Mouse (Mus musculus): ENCODE results near the gene Rfx3. TPM values are rescaled to one million over a fixed set of nuclear protein-coding genes. Genes with fewer than 3 reads are reported as not detected.

The Rfx3 gene
- polyA plus RNA-seq, 1 experiment: not detected

- TF ChIP-seq POLR2A (IDR thresholded peaks at IDR 0.05; ENCODE audit: insufficient read depth, low read depth, low read length) (no peak), CTCF (IDR thresholded peaks at IDR 0.05; ENCODE audit: insufficient read depth, low read depth, low read length) (no peak)
- 97% methylated on average over 2 of the region's 2 CpGs for WGBS
- H3K27ac ChIP-seq (ENCODE audit: insufficient read depth, low read depth, low read length): no peak overlapping the region
- H3K4me1 ChIP-seq (ENCODE audit: control insufficient read depth, insufficient read depth, low read length): no peaks in the 10 kb centered on the region
- no peak overlapping the region for H3K4me3 ChIP-seq (ENCODE audit: insufficient read depth, low read depth, low read length)
Measured at GRCm38 (mm10) chr19:27931136-27931535, 79.8 kb downstream of the Rfx3 start.

GRCm38 (mm10) chr19:27926378-27926777, 84.6 kb downstream of the Rfx3 start:
- 73% methylated on average over 3 of the region's 3 CpGs for WGBS
- no peak overlapping the region for H3K4me3 ChIP-seq (ENCODE audit: insufficient read depth, low read depth, low read length)
- no peak for TF ChIP-seq POLR2A (IDR thresholded peaks at IDR 0.05; ENCODE audit: insufficient read depth, low read depth, low read length)
- no peak for TF ChIP-seq CTCF (IDR thresholded peaks at IDR 0.05; ENCODE audit: insufficient read depth, low read depth, low read length)
- no peak overlapping the region for H3K27ac ChIP-seq (ENCODE audit: insufficient read depth, low read depth, low read length)
- no peaks in the 10 kb centered on the region for H3K4me1 ChIP-seq (ENCODE audit: control insufficient read depth, insufficient read depth, low read length)

- 62% methylated on average over 2 of the region's 2 CpGs for WGBS
- Histone ChIP-seq H3K4me1 (ENCODE audit: control insufficient read depth, insufficient read depth, low read length) (no peaks in the 10 kb centered on the region), H3K4me3 (ENCODE audit: insufficient read depth, low read depth, low read length) (no peak overlapping the region), H3K27ac (ENCODE audit: insufficient read depth, low read depth, low read length) (no peak overlapping the region)
- TF ChIP-seq CTCF (IDR thresholded peaks at IDR 0.05; ENCODE audit: insufficient read depth, low read depth, low read length) (no peak), POLR2A (IDR thresholded peaks at IDR 0.05; ENCODE audit: insufficient read depth, low read depth, low read length) (no peak)
Measured at GRCm38 (mm10) chr19:27919040-27919439, 91.9 kb downstream of the Rfx3 start.

- H3K4me1 ChIP-seq (ENCODE audit: control insufficient read depth, insufficient read depth, low read length): no peaks in the 10 kb centered on the region
- no peak overlapping the region for H3K4me3 ChIP-seq (ENCODE audit: insufficient read depth, low read depth, low read length)
- no peak overlapping the region for H3K27ac ChIP-seq (ENCODE audit: insufficient read depth, low read depth, low read length)
- 24% methylated on average over 2 of the region's 2 CpGs for WGBS
- TF ChIP-seq CTCF (IDR thresholded peaks at IDR 0.05; ENCODE audit: insufficient read depth, low read depth, low read length) (no peak), POLR2A (IDR thresholded peaks at IDR 0.05; ENCODE audit: insufficient read depth, low read depth, low read length) (no peak)
Measured at GRCm38 (mm10) chr19:27916446-27916845, 94.5 kb downstream of the Rfx3 start.

GRCm38 (mm10) chr19:27906976-27907375, 104.0 kb downstream of the Rfx3 start:
- TF ChIP-seq CTCF (IDR thresholded peaks at IDR 0.05; ENCODE audit: insufficient read depth, low read depth, low read length) (no peak), POLR2A (IDR thresholded peaks at IDR 0.05; ENCODE audit: insufficient read depth, low read depth, low read length) (no peak)
- Histone ChIP-seq H3K4me1 (ENCODE audit: control insufficient read depth, insufficient read depth, low read length) (peaks cover 5% of the 10 kb centered on the region), H3K4me3 (ENCODE audit: insufficient read depth, low read depth, low read length) (no peak overlapping the region), H3K27ac (ENCODE audit: insufficient read depth, low read depth, low read length) (no peak overlapping the region)
- 60% methylated on average over 5 of the region's 5 CpGs for WGBS

- TF ChIP-seq CTCF (IDR thresholded peaks at IDR 0.05; ENCODE audit: insufficient read depth, low read depth, low read length) (no peak), POLR2A (IDR thresholded peaks at IDR 0.05; ENCODE audit: insufficient read depth, low read depth, low read length) (no peak)
- H3K27ac ChIP-seq (ENCODE audit: insufficient read depth, low read depth, low read length): no peak overlapping the region
- WGBS: 94% methylated on average over 9 of the region's 9 CpGs
- peaks cover 5% of the 10 kb centered on the region for H3K4me1 ChIP-seq (ENCODE audit: control insufficient read depth, insufficient read depth, low read length)
- H3K4me3 ChIP-seq (ENCODE audit: insufficient read depth, low read depth, low read length): no peak overlapping the region
Measured at GRCm38 (mm10) chr19:27905976-27906375, 105.0 kb downstream of the Rfx3 start.

- TF ChIP-seq CTCF (IDR thresholded peaks at IDR 0.05; ENCODE audit: insufficient read depth, low read depth, low read length) (no peak), POLR2A (IDR thresholded peaks at IDR 0.05; ENCODE audit: insufficient read depth, low read depth, low read length) (no peak)
- WGBS: 12% methylated on average over 1 of the region's 1 CpGs
- Histone ChIP-seq H3K4me3 (ENCODE audit: insufficient read depth, low read depth, low read length) (no peak overlapping the region), H3K27ac (ENCODE audit: insufficient read depth, low read depth, low read length) (no peak overlapping the region), H3K4me1 (ENCODE audit: control insufficient read depth, insufficient read depth, low read length) (peaks cover 5% of the 10 kb centered on the region)
Measured at GRCm38 (mm10) chr19:27905172-27905571, 105.8 kb downstream of the Rfx3 start.

GRCm38 (mm10) chr19:27904655-27905054, 106.3 kb downstream of the Rfx3 start:
- Histone ChIP-seq H3K4me1 (ENCODE audit: control insufficient read depth, insufficient read depth, low read length) (peaks cover 5% of the 10 kb centered on the region), H3K4me3 (ENCODE audit: insufficient read depth, low read depth, low read length) (no peak overlapping the region), H3K27ac (ENCODE audit: insufficient read depth, low read depth, low read length) (peak overlapping the region; percentile 84)
- no peak for TF ChIP-seq CTCF (IDR thresholded peaks at IDR 0.05; ENCODE audit: insufficient read depth, low read depth, low read length)
- no peak for TF ChIP-seq POLR2A (IDR thresholded peaks at IDR 0.05; ENCODE audit: insufficient read depth, low read depth, low read length)
- WGBS: 18% methylated on average over 2 of the region's 2 CpGs

GRCm38 (mm10) chr19:27904209-27904608, 106.8 kb downstream of the Rfx3 start:
- no peak overlapping the region for H3K4me3 ChIP-seq (ENCODE audit: insufficient read depth, low read depth, low read length)
- peak overlapping the region; percentile 84 for H3K27ac ChIP-seq (ENCODE audit: insufficient read depth, low read depth, low read length)
- no peak for TF ChIP-seq CTCF (IDR thresholded peaks at IDR 0.05; ENCODE audit: insufficient read depth, low read depth, low read length)
- no peak for TF ChIP-seq POLR2A (IDR thresholded peaks at IDR 0.05; ENCODE audit: insufficient read depth, low read depth, low read length)
- H3K4me1 ChIP-seq (ENCODE audit: control insufficient read depth, insufficient read depth, low read length): peaks cover 5% of the 10 kb centered on the region
- WGBS: 18% methylated on average over 4 of the region's 4 CpGs

GRCm38 (mm10) chr19:27902601-27903000, 108.4 kb downstream of the Rfx3 start:
- TF ChIP-seq POLR2A (IDR thresholded peaks at IDR 0.05; ENCODE audit: insufficient read depth, low read depth, low read length): no peak
- no peak for TF ChIP-seq CTCF (IDR thresholded peaks at IDR 0.05; ENCODE audit: insufficient read depth, low read depth, low read length)

More at GRCm38 (mm10) chr19:27902601-27903000, 108.4 kb downstream of the Rfx3 start:
- WGBS: 93% methylated on average over 9 of the region's 9 CpGs
- Histone ChIP-seq H3K27ac (ENCODE audit: insufficient read depth, low read depth, low read length) (no peak overlapping the region), H3K4me3 (ENCODE audit: insufficient read depth, low read depth, low read length) (no peak overlapping the region), H3K4me1 (ENCODE audit: control insufficient read depth, insufficient read depth, low read length) (peaks cover 5% of the 10 kb centered on the region)

All from olfactory bulb, adult 2 months (tissue).